Mouse (Mus musculus) midbrain, embryonic 16.5 days (tissue): ENCODE data around the gene Tbc1d8. TPM values are rescaled to one million over a fixed set of nuclear protein-coding genes. Genes with fewer than 3 reads are reported as not detected.

Experiments used
- polyA plus RNA-seq: library from polyadenylated mRNA; unstranded; fragments of >200 nt; fragmentation: Nextera tagmentation; extraction: Ambion mirVana; gene quantifications from 2 replicates; pipeline ENCODE4 v1.2.1, GENCODE M21; 2015

Gene Tbc1d8
- polyA plus RNA-seq, 1 experiment from 2014 or later, result 12.6 TPM

Other genes with a start within 250 kb of the Tbc1d8 start
- 261 and 295 TPM in 2 replicates for gene Rpl31, start 110.9 kb downstream of the Tbc1d8 start, polyA plus RNA-seq
- 10.5 and 10.6 TPM in 2 replicates for gene Cnot11, start 56.2 kb upstream of the Tbc1d8 start, polyA plus RNA-seq
- gene Rnf149, start 98.7 kb upstream of the Tbc1d8 start, polyA plus RNA-seq, result 18.2 and 21.8 TPM in 2 replicates
- 8.4 and 9.2 TPM in 2 replicates for gene Creg2, start 172.7 kb upstream of the Tbc1d8 start, polyA plus RNA-seq
- gene Rfx8, start 242.2 kb upstream of the Tbc1d8 start, polyA plus RNA-seq, result 0.15 and 0.40 TPM in 2 replicates